Mouse (Mus musculus) embryonic facial prominence, embryonic 12.5 days (tissue): ENCODE data around the gene Dnajc16. TPM values are rescaled to one million over a fixed set of nuclear protein-coding genes. Genes with fewer than 3 reads are reported as not detected.

Source experiments
- ATAC-seq: fragments of 200-750 bp; cut with Nextera tagmentation; 2 replicates; pipeline ENCODE4 v1.8.0; 2017; ENCODE audit not compliant: insufficient number of reproducible peaks, insufficient read depth, low FRiP score, low TSS enrichment
- H3K27ac ChIP-seq: fragments of 300-500 bp; sonication (generic); 2 replicates; pipeline ENCODE4 v1.5.1; 2016; ENCODE audit warnings: mild to moderate bottlenecking
- H3K27me3 ChIP-seq: fragments of 300-500 bp; sonication (generic); 2 replicates; pipeline ENCODE4 v1.6.1; 2016; ENCODE audit warnings: mild to moderate bottlenecking, moderate library complexity
- H3K36me3 ChIP-seq: fragments of 300-500 bp; sonication (generic); 2 replicates; pipeline ENCODE4 v1.6.1; 2016; ENCODE audit warnings: mild to moderate bottlenecking
- H3K4me1 ChIP-seq: fragments of 300-500 bp; sonication (generic); 2 replicates; pipeline ENCODE4 v1.6.1; 2016
- H3K4me2 ChIP-seq: fragments of 300-500 bp; sonication (generic); replicated peaks from 2 replicates; pipeline ENCODE4 v1.6.1; 2016; ENCODE audit warnings: mild to moderate bottlenecking, moderate library complexity
- H3K4me3 ChIP-seq: fragments of 300-500 bp; sonication (generic); 2 replicates; pipeline ENCODE4 v1.5.1; 2016; ENCODE audit warnings: mild to moderate bottlenecking
- H3K9ac ChIP-seq: fragments of 300-500 bp; sonication (generic); 2 replicates; pipeline ENCODE4 v1.6.1; 2016; ENCODE audit warnings: mild to moderate bottlenecking, moderate library complexity
- H3K9me3 ChIP-seq: fragments of 300-500 bp; sonication (generic); 2 replicates; pipeline ENCODE4 v1.6.1; 2016; ENCODE audit warnings: mild to moderate bottlenecking, moderate library complexity
- WGBS: fragments of 180-500 bp; shearing (Covaris S2); methylation state at CpG from one replicate; pipeline ENCODE4 v1.1.7; 2016; 5-methylcytosine and 5-hydroxymethylcytosine counted together
- polyA plus RNA-seq: library from polyadenylated mRNA; unstranded; fragments of >200 nt; fragmentation: Nextera tagmentation; extraction: Ambion mirVana; gene quantifications from 2 replicates; pipeline ENCODE4 v1.2.1, GENCODE M21; 2016

Gene Dnajc16
- polyA plus RNA-seq, 1 experiment from 2014 or later = 4.7 TPM

GRCm38 (mm10) chr4:141736856-141737255, 53.9 kb downstream of the Dnajc16 start:
- Histone ChIP-seq H3K9me3 (no peaks in the 10 kb centered on the region), H3K4me3 (no peak overlapping the region), H3K36me3 (no peaks in the 10 kb centered on the region), H3K9ac (no peak overlapping the region), H3K27me3 (no peaks in the 10 kb centered on the region; the same call in 1 of the 2 replicates), H3K27ac (no peak overlapping the region), H3K4me2 (no peak overlapping the region), H3K4me1 (no peaks in the 10 kb centered on the region)
- 70% methylated on average over 4 of the region's 4 CpGs for WGBS
- ATAC-seq = no peak

GRCm38 (mm10) chr4:141735206-141735560, 55.5 kb downstream of the Dnajc16 start:
- Histone ChIP-seq H3K36me3 (no peaks in the 10 kb centered on the region), H3K9ac (peak overlapping the region; percentile 50; the same call in 1 of the 2 replicates), H3K9me3 (no peaks in the 10 kb centered on the region), H3K27me3 (peaks cover 4% of the 10 kb centered on the region; the same call in 1 of the 2 replicates), H3K27ac (no peak overlapping the region), H3K4me1 (no peaks in the 10 kb centered on the region), H3K4me3 (peak overlapping the region; percentile 37), H3K4me2 (peak overlapping the region; percentile 60)
- WGBS = 25% methylated on average over 9 of the region's 9 CpGs
- no peak for ATAC-seq

DNA sequence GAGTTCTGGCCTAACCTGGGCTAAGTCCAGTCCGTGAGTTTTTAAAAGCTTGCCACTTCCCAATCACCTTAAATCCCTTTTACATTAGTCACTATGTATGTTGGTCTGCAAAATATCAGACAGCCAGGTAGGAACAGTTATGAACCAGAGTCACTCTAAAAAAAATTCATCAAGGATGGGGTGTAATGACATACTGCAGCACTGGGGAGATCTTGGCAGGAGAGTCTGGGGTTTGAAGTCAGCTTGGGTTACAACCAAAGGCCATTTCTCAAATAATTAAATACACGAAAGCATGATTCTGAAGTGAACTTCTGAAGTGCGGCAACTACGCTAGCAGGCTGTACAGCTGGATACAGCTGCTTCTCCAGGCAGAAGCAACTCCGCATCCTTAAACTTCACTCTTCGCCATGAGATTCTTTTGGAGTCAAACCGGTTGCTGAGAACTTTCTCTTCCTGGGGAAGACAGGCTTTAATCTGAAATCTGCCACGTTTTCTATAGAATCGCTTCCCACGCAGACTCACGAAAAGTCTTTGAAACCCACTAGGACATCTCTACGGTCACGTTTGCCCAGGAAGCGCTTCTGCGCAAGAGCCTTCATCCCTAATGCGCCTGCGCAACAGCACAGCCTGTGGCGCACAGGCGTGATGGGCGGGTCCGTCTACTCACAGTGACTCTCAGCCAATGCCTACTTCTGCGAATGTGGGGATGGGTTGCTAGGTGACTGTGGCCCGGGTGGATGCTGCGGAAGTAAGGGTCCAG, 56.1 kb downstream of the Dnajc16 start:
- H3K9me3 ChIP-seq = no peaks in the 10 kb centered on the region
- peak overlapping the region; percentile 50; the same call in 1 of the 2 replicates for H3K9ac ChIP-seq
- peak overlapping the region; percentile 60 for H3K4me2 ChIP-seq
- peak; percentile 97 for ATAC-seq
- no peaks in the 10 kb centered on the region for H3K4me1 ChIP-seq
- peak overlapping the region; percentile 46; the same call in 1 of the 2 replicates for H3K27ac ChIP-seq
- peaks cover 4% of the 10 kb centered on the region; the same call in 1 of the 2 replicates for H3K27me3 ChIP-seq
- H3K36me3 ChIP-seq = no peaks in the 10 kb centered on the region
- peak overlapping the region; percentile 37 for H3K4me3 ChIP-seq
- WGBS = 7% methylated on average over 24 of the region's 24 CpGs

DNA sequence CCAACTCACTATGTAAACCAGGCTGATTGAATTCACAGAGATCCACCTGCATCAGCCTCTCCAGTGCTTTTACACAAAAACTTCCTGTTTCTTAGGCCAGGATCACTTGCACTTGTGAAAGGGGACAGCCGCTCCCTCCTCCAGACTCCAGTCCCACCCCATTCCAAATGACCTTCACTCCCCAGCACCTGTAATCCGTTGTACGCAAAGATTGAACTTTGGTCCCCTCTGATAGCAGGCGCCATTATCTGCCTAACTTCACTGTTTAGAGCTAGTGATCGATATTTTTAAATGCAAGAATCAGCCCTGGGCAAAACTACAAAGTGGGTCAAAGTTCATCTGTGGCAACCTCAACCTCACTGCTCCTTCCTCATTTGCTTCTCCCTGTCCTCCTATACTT, 59.0 kb downstream of the Dnajc16 start:
- H3K9me3 ChIP-seq = no peaks in the 10 kb centered on the region
- WGBS = 76% methylated on average over 5 of the region's 5 CpGs

DNA sequence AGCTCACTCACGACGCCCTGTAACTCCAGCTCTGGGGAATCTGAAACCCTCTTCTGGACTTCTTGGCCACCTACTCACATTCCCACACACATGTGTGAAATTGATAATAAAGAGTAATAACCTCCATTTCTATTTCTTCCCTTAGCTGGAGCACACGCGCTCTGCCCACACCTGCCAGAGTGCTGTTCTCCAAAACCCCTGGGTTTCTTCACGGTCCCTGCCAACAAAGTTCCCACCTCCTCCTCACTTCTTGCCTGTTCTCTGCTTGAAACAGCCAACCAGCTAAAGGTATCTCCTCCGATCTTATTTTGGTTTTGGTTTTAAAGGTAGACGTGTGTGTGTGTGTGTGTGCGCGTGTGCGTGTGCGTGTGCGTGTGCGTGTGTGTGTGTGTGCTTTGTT, 60.3 kb downstream of the Dnajc16 start:
- no peak overlapping the region for H3K4me3 ChIP-seq
- peaks cover 4% of the 10 kb centered on the region; the same call in 1 of the 2 replicates for H3K27me3 ChIP-seq
- H3K4me1 ChIP-seq = no peaks in the 10 kb centered on the region
- 82% methylated on average over 13 of the region's 13 CpGs for WGBS
- no peaks in the 10 kb centered on the region for H3K36me3 ChIP-seq
- no peak for ATAC-seq
- H3K9me3 ChIP-seq = no peaks in the 10 kb centered on the region
- H3K9ac ChIP-seq = no peak overlapping the region
- no peak overlapping the region for H3K4me2 ChIP-seq
- H3K27ac ChIP-seq = no peak overlapping the region

More for the DNA sequence above, 59.0 kb downstream of the Dnajc16 start:
- no peaks in the 10 kb centered on the region for H3K4me1 ChIP-seq
- H3K36me3 ChIP-seq = no peaks in the 10 kb centered on the region
- no peak overlapping the region for H3K4me3 ChIP-seq
- no peak for ATAC-seq
- peaks cover 4% of the 10 kb centered on the region; the same call in 1 of the 2 replicates for H3K27me3 ChIP-seq
- no peak overlapping the region for H3K27ac ChIP-seq
- H3K4me2 ChIP-seq = no peak overlapping the region
- no peak overlapping the region for H3K9ac ChIP-seq

DNA sequence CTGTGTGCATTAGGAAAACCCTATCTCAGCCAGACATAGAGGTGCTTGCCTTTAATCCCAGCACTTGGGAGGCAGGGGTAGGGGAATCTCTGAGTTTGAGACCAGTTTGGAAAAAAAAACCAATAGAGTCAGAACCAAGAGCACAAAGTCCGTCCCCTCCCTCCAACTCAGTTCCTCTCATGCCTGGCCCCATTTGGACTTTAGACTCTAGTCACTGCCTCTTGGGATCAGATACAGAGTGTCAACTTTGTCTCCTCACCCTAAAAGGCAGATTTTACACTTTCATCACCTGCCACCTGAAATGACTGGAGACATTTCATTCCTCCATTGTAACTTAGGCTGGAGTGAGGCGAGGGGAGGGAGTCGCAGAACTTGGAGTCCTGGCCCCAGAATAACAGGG, 61.5 kb downstream of the Dnajc16 start:
- no peak for ATAC-seq
- Histone ChIP-seq H3K4me3 (no peak overlapping the region), H3K9me3 (no peaks in the 10 kb centered on the region), H3K27ac (no peak overlapping the region), H3K9ac (no peak overlapping the region), H3K36me3 (no peaks in the 10 kb centered on the region), H3K4me2 (no peak overlapping the region), H3K27me3 (peaks cover 4% of the 10 kb centered on the region; the same call in 1 of the 2 replicates), H3K4me1 (no peaks in the 10 kb centered on the region)
- 75% methylated on average over 3 of the region's 3 CpGs for WGBS

DNA sequence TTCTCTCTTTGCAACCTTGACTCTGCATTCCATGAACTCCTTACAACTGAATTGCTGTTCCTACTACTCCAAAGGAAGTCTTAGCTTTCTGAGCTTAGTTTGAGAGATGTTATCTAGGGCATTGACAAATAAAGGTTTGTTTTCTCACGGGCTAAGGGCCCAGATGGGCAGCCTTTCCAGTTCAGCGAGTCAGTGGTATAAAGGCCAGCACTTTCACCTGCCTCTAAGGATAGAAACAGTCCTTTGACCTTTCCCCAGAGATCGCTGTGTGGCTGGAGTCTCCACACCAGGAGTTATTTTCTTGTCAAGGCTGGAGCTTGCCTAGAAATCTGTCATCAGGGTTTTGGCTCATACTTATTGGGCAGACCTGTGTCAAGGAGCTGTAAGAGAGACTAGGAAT, 65.0 kb downstream of the Dnajc16 start:
- no peak overlapping the region for H3K4me2 ChIP-seq
- H3K27me3 ChIP-seq = 0 out of 2 replicates have a peak, but pooled peaks cover 4% of the 10 kb centered on the region
- no peak overlapping the region for H3K27ac ChIP-seq
- WGBS = 56% methylated on average over 3 of the region's 3 CpGs
- peaks cover 22% of the 10 kb centered on the region for H3K4me1 ChIP-seq
- no peak for ATAC-seq
- H3K4me3 ChIP-seq = no peak overlapping the region
- H3K9ac ChIP-seq = no peak overlapping the region
- no peaks in the 10 kb centered on the region for H3K9me3 ChIP-seq
- H3K36me3 ChIP-seq = no peaks in the 10 kb centered on the region

- Histone ChIP-seq H3K4me1 (peaks cover 22% of the 10 kb centered on the region), H3K27ac (no peak overlapping the region), H3K9me3 (no peaks in the 10 kb centered on the region), H3K4me3 (no peak overlapping the region), H3K36me3 (peaks cover 2% of the 10 kb centered on the region; the same call in 1 of the 2 replicates), H3K9ac (no peak overlapping the region), H3K4me2 (no peak overlapping the region), H3K27me3 (no peaks in the 10 kb centered on the region)
- WGBS = 82% methylated on average over 5 of the region's 5 CpGs
- no peak for ATAC-seq
Observed at GRCm38 (mm10) chr4:141725277-141725676, 65.5 kb downstream of the Dnajc16 start.

GRCm38 (mm10) chr4:141724594-141724993, 66.1 kb downstream of the Dnajc16 start:
- no peak for ATAC-seq
- Histone ChIP-seq H3K4me2 (no peak overlapping the region), H3K27ac (no peak overlapping the region), H3K4me1 (peaks cover 22% of the 10 kb centered on the region), H3K9ac (no peak overlapping the region), H3K4me3 (no peak overlapping the region), H3K27me3 (no peaks in the 10 kb centered on the region), H3K36me3 (peaks cover 6% of the 10 kb centered on the region), H3K9me3 (no peaks in the 10 kb centered on the region)
- WGBS = 70% methylated on average over 11 of the region's 11 CpGs

DNA sequence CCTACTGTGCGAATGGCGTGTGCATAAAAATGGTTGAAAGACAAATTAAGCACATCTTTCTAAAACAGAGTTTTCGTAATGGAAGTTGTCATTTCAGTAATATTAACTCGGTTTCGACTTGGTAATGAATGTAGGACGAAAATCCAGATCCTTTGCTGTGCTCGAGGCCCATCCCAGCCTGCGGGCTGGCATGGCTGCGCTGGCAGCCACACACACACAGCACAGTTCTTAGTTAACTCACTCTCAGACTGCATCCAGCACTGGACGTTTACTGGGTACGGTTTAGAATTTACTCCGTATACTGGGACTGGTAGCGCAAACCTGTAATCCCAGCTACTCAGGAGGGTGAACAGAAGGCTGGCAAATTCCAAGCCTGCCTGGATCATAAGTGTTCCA, 67.1 kb downstream of the Dnajc16 start:
- H3K9ac ChIP-seq = peak overlapping the region; percentile 99
- H3K9me3 ChIP-seq = no peaks in the 10 kb centered on the region
- no peaks in the 10 kb centered on the region for H3K27me3 ChIP-seq
- peaks cover 22% of the 10 kb centered on the region for H3K4me1 ChIP-seq
- WGBS = 8% methylated on average over 13 of the region's 13 CpGs
- H3K36me3 ChIP-seq = peaks cover 6% of the 10 kb centered on the region
- peak; percentile 38; the same call in 1 of the 2 replicates for ATAC-seq
- peak overlapping the region; percentile 100 for H3K4me3 ChIP-seq
- H3K4me2 ChIP-seq = peak overlapping the region; percentile 85
- peak overlapping the region; percentile 93 for H3K27ac ChIP-seq

GRCm38 (mm10) chr4:141722731-141723672, 67.7 kb downstream of the Dnajc16 start, which contains the start of gene Ddi2:
TSS of gene Ddi2 (minus strand) at chr4:141723419.
- ATAC-seq = peak; percentile 81
- H3K27ac ChIP-seq = peak within 1 kb of the TSS; percentile 93
- peak within 1 kb of the TSS; percentile 100 for H3K4me3 ChIP-seq
- peaks cover 22% of the 10 kb centered on the region for H3K4me1 ChIP-seq
- WGBS = under 1% methylated on average over 100 of the region's 105 CpGs
- no peaks in the 10 kb centered on the region for H3K27me3 ChIP-seq
- H3K36me3 ChIP-seq = peaks cover 6% of the 10 kb centered on the region
- H3K4me2 ChIP-seq = peak within 1 kb of the TSS; percentile 85
- peak within 1 kb of the TSS; percentile 99 for H3K9ac ChIP-seq
- no peaks in the 10 kb centered on the region for H3K9me3 ChIP-seq
